In the genomic region with DNA sequence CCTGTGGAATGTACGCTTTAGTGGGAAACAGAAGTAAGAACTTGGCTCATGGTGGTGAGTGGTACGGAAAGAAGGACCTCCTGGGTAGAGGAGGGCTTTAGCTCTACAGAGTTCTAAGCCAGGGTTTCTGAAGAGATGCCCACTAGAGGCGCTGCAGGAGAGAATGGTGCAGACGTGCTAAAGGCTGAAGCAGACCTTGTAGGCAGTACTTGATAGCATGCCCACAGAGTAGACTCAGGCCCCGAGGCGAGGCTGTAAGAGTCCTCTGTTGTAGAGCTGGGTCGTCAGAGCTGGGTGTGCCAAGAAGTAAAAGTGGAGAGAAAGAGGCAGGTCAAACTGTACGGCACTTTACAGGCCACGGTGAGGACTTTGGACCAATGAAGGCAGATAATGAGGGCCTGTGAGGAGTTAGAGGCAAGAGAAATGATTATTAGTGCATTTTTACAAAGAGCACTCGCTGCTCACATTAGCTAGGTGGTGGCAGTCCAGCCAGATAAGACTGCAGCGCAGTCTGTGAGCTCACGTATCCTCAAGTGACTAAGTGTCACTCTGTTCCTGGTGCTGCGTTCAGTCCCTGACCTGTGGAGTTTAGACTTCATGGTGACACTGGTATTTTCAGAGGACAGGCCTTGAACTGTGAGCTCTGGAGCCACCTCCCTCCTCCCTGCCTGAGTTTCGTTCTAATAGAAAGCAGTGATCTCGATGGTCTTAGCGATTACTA, we compare ENCODE assay signal across 10 mouse cellular contexts. TPM values are rescaled to one million over a fixed set of nuclear protein-coding genes. Genes with fewer than 3 reads are reported as not detected.
DNase-seq lines count a peak whose midpoint lies in the region; ATAC-seq lines count a peak whose summit lies in the region.
"Had no signal": no experiment of that assay in that cellular context is flagged by ENCODE, and none has a peak within 500 bp of the region (broad histone marks: within the 10 kb centered on the region; RNA-seq: fewer than 3 reads in every experiment).

No protein-coding gene starts in this region.

- peaks cover 68% of the 10 kb centered on the region for H3K36me3 ChIP-seq in midbrain, embryonic 14.5 days (ENCODE audit: control insufficient read depth, insufficient read depth, low read length)
- peaks cover 22% of the 10 kb centered on the region for H3K36me3 ChIP-seq in midbrain, embryonic 11.5 days (ENCODE audit: control insufficient read depth, insufficient read depth, low read length)
- peaks cover 69% of the 10 kb centered on the region for H3K36me3 ChIP-seq in hindbrain, embryonic 14.5 days (replicated peaks; ENCODE audit: control insufficient read depth, insufficient read depth)

- 88% methylated on average over 16 of the region's 16 CpGs for WGBS in midbrain, embryonic 14.5 days
- 87% methylated on average over 16 of the region's 16 CpGs for WGBS in midbrain, embryonic 11.5 days
- 87% methylated on average over 16 of the region's 16 CpGs for WGBS in hindbrain, embryonic 14.5 days

- H3K27me3 ChIP-seq in midbrain, embryonic 14.5 days (ENCODE audit: control insufficient read depth, insufficient read depth, low read length) = no peaks in the 10 kb centered on the region
- H3K27me3 ChIP-seq in midbrain, embryonic 11.5 days (ENCODE audit: control insufficient read depth, insufficient read depth, low read length) = no peaks in the 10 kb centered on the region
- H3K27me3 ChIP-seq in hindbrain, embryonic 14.5 days (ENCODE audit: control insufficient read depth, insufficient read depth, low read length) = no peaks in the 10 kb centered on the region
- H3K27me3 ChIP-seq: megakaryocyte, embryonic 14.5 days; Patski had no signal

- no peak overlapping the region for H3K27ac ChIP-seq in midbrain, embryonic 14.5 days (replicated peaks; ENCODE audit: low read depth, low read length)
- H3K27ac ChIP-seq in midbrain, embryonic 11.5 days (ENCODE audit: low read depth, low read length) = no peak overlapping the region
- H3K27ac ChIP-seq in hindbrain, embryonic 14.5 days = no peak overlapping the region

- no peak for DNase-seq in frontal cortex, postnatal 25 days (ENCODE audit: low spot score in 2 of 2)
- DNase-seq in midbrain, embryonic 14.5 days = peak; percentile 40
- DNase-seq in midbrain, embryonic 11.5 days (ENCODE audit: low spot score, missing footprints) = no peak
- DNase-seq in urinary bladder, adult 2 months (ENCODE audit: low spot score) = no peak
- no peak for DNase-seq in hindbrain, embryonic 14.5 days (ENCODE audit: low spot score)

- no peak overlapping the region for H3K4me3 ChIP-seq in midbrain, embryonic 14.5 days (replicated peaks; ENCODE audit: low read depth, low read length)
- H3K4me3 ChIP-seq in midbrain, embryonic 11.5 days (ENCODE audit: low read depth, low read length) = no peak overlapping the region
- H3K4me3 ChIP-seq in hindbrain, embryonic 14.5 days (replicated peaks; ENCODE audit: low read length) = no peak overlapping the region
- H3K4me3 ChIP-seq: megakaryocyte, embryonic 14.5 days had no signal

- no peaks in the 10 kb centered on the region for H3K4me1 ChIP-seq in midbrain, embryonic 14.5 days (ENCODE audit: control insufficient read depth, insufficient read depth, low read length)
- H3K4me1 ChIP-seq in midbrain, embryonic 11.5 days (ENCODE audit: control insufficient read depth, insufficient read depth, low read length) = no peaks in the 10 kb centered on the region
- H3K4me1 ChIP-seq in hindbrain, embryonic 14.5 days (replicated peaks; ENCODE audit: control insufficient read depth, insufficient read depth, low read length) = no peaks in the 10 kb centered on the region

- no peak overlapping the region for H3K9ac ChIP-seq in midbrain, embryonic 14.5 days (replicated peaks; ENCODE audit: low read length)
- no peak overlapping the region for H3K9ac ChIP-seq in midbrain, embryonic 11.5 days (ENCODE audit: low read length)
- no peak overlapping the region for H3K9ac ChIP-seq in hindbrain, embryonic 14.5 days

- no peaks in the 10 kb centered on the region for H3K9me3 ChIP-seq in midbrain, embryonic 14.5 days (ENCODE audit: control insufficient read depth, low read length)
- H3K9me3 ChIP-seq in midbrain, embryonic 11.5 days (ENCODE audit: control insufficient read depth, low read length) = no peaks in the 10 kb centered on the region
- H3K9me3 ChIP-seq in hindbrain, embryonic 14.5 days (ENCODE audit: control insufficient read depth, low read length) = no peaks in the 10 kb centered on the region
- H3K9me3 ChIP-seq: megakaryocyte, embryonic 14.5 days had no signal

- ATAC-seq in frontal cortex, adult (ENCODE audit: low TSS enrichment) = peak; percentile 74
- no peak for ATAC-seq in midbrain, embryonic 14.5 days (ENCODE audit: low FRiP score, low TSS enrichment)
- ATAC-seq in midbrain, embryonic 11.5 days (ENCODE audit: low FRiP score) = no peak
- ATAC-seq in granulocyte monocyte progenitor cell, adult 5-6 weeks (replicated peaks; ENCODE audit: poor library complexity, severe bottlenecking) = peak; percentile 52; the same call in 1 of the 2 replicates
- peak; percentile 84 for ATAC-seq in megakaryocyte-erythroid progenitor cell, adult 5-6 weeks (replicated peaks; ENCODE audit: low FRiP score, low TSS enrichment, poor library complexity, severe bottlenecking)
- no peak for ATAC-seq in hindbrain, embryonic 14.5 days (ENCODE audit: low FRiP score)
- ATAC-seq: Patski had no signal

- no peak overlapping the region for H3K4me2 ChIP-seq in midbrain, embryonic 14.5 days (ENCODE audit: low read length)
- H3K4me2 ChIP-seq in midbrain, embryonic 11.5 days = no peak overlapping the region
- H3K4me2 ChIP-seq in hindbrain, embryonic 14.5 days (replicated peaks) = no peak overlapping the region

RNA-seq across cellular contexts. Expression of a gene that starts 9.8 kb away (rescaled TPM):
- 0.50 and 0.59 TPM in 2 replicates for polyA plus RNA-seq in midbrain, embryonic 14.5 days (2014; fragmentation: Nextera tagmentation; extraction: Ambion mirVana)
- polyA plus RNA-seq in midbrain, embryonic 11.5 days (2014; fragmentation: Nextera tagmentation; extraction: Ambion mirVana) = 0.53 and 0.57 TPM in 2 replicates
- 2.5 and 3.7 TPM in 2 replicates for total RNA-seq in granulocyte monocyte progenitor cell, adult 5-6 weeks (2014; fragmentation: Nextera tagmentation)
- total RNA-seq in granulocyte monocyte progenitor cell, adult 5-6 weeks (2017) = 2.2 and 2.6 TPM in 2 replicates
- total RNA-seq in megakaryocyte-erythroid progenitor cell, adult 5-6 weeks (2014; fragmentation: Nextera tagmentation) = 3.6 and 7.4 TPM in 2 replicates
- 3.9 TPM in 1 of 2 replicates, not detected in the other for total RNA-seq in megakaryocyte-erythroid progenitor cell, adult 5-6 weeks (2017)
- 0.22 and 0.77 TPM in 2 replicates for polyA plus RNA-seq in urinary bladder, adult 2 months (2012; rRNA removed)
- 0.88 TPM in 1 of 2 replicates, not detected in the other for polyA plus RNA-seq in hindbrain, embryonic 14.5 days (2014; fragmentation: Nextera tagmentation; extraction: Ambion mirVana)

RNA-seq across cellular contexts. Expression of a gene that starts 42.5 kb away (rescaled TPM):
- 118 and 150 TPM in 2 replicates for polyA plus RNA-seq in midbrain, embryonic 14.5 days (2014; fragmentation: Nextera tagmentation; extraction: Ambion mirVana)
- 189 and 195 TPM in 2 replicates for polyA plus RNA-seq in midbrain, embryonic 11.5 days (2014; fragmentation: Nextera tagmentation; extraction: Ambion mirVana)
- total RNA-seq in granulocyte monocyte progenitor cell, adult 5-6 weeks (2014; fragmentation: Nextera tagmentation) = 59.2 and 69.7 TPM in 2 replicates
- total RNA-seq in granulocyte monocyte progenitor cell, adult 5-6 weeks (2017) = 85.1 and 91.5 TPM in 2 replicates
- total RNA-seq in megakaryocyte-erythroid progenitor cell, adult 5-6 weeks (2014; fragmentation: Nextera tagmentation) = 49.0 and 54.4 TPM in 2 replicates
- total RNA-seq in megakaryocyte-erythroid progenitor cell, adult 5-6 weeks (2017) = 88.2 and 94.7 TPM in 2 replicates
- 53.3 and 59.4 TPM in 2 replicates for polyA plus RNA-seq in urinary bladder, adult 2 months (2012; rRNA removed)
- polyA plus RNA-seq in hindbrain, embryonic 14.5 days (2014; fragmentation: Nextera tagmentation; extraction: Ambion mirVana) = 124 and 126 TPM in 2 replicates

Comparison
In these comparisons a context has a peak if more than half of its experiments do, and no peak if none do; other contexts are left out.
1. ATAC-seq: peak in frontal cortex, adult (single experiment), granulocyte monocyte progenitor cell, adult 5-6 weeks (single experiment) and megakaryocyte-erythroid progenitor cell, adult 5-6 weeks (single experiment); none in midbrain, embryonic 14.5 days (single experiment), midbrain, embryonic 11.5 days (single experiment) and hindbrain, embryonic 14.5 days (single experiment).